Mouse (Mus musculus) bone marrow macrophage, adult 2 months (primary cell): ENCODE data around the gene Tob2.

Source experiments
- CTCF ChIP-seq: IDR thresholded peaks from 2 replicates; pipeline ENCODE4 v1.5.1; 2012; ENCODE audit warnings: low read depth, mild to moderate bottlenecking, low read length, moderate library complexity
- POLR2A ChIP-seq: IDR thresholded peaks from 2 replicates; pipeline ENCODE4 v1.6.1; 2012; ENCODE audit warnings: mild to moderate bottlenecking, low read depth, low read length, borderline replicate concordance

- no peak for TF ChIP-seq POLR2A
- no peak for TF ChIP-seq CTCF
Observed at GRCm38 (mm10) chr15:81830530-81830929, 28.1 kb downstream of the Tob2 start.
